Mouse (Mus musculus): ENCODE data around the gene Arl8a. TPM values are rescaled to one million over a fixed set of nuclear protein-coding genes. Genes with fewer than 3 reads are reported as not detected.

Gene Arl8a
- polyA plus RNA-seq, 1 experiment from 2014 or later: 11.2 TPM

DNA sequence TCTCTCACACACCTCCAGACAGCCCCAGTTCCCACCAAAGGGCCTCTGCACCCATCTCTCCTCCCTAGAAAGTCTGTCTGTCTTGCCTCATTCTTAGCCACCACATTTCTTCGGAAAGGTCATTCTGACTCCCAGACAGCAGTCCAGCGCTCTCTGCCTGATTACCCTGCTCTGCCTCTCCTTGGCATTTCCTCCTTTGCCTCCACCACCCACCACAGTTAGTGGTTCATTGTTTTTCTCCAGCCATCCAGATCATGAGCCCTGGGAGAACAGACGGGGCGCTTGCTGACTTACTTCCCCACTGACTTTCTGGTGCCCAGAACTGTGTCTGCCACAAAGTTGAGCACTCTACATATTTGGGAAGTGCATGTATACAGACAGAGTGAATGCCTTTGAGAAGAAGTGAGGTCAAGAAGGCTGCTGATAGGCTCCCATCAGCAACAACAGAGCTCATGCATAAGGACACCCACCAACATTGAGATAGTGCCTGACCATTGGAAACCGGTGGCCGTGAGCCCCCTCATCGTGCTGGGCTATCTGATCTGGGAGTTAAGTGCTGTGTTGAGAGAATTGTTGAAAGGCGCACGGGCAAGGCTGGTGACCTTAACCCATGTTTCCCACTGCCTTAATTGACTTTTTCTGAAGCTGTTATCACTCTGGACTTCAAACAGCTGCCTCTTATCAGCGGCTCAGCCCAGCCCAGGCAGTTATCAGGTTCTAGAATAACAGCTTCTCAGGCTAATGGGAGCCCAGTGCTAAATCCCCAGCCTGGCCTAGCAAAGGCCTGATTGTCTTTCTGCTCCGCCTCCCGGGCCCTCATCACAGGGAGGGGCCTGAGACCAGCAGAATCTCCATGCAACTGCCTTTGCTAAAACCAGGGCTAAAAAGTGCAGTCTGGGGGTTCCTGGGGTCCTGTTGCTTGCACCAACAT lies 57.8 kb downstream of the Arl8a start:
- Histone ChIP-seq H3K4me3 (replicated peaks) (no peak overlapping the region), H3K27me3 (0 out of 2 replicates have a peak, but pooled peaks cover 3% of the 10 kb centered on the region), H3K9ac (no peak overlapping the region), H3K4me2 (peak overlapping the region; percentile 39), H3K36me3 (replicated peaks) (no peaks in the 10 kb centered on the region), H3K9me3 (replicated peaks) (no peaks in the 10 kb centered on the region), H3K27ac (replicated peaks) (no peak overlapping the region), H3K4me1 (replicated peaks) (peaks cover 34% of the 10 kb centered on the region)
- ATAC-seq (ENCODE audit: insufficient read depth): peak; percentile 89
- WGBS (ENCODE audit: insufficient replicate concordance): 23% methylated on average over 12 of the region's 12 CpGs

DNA sequence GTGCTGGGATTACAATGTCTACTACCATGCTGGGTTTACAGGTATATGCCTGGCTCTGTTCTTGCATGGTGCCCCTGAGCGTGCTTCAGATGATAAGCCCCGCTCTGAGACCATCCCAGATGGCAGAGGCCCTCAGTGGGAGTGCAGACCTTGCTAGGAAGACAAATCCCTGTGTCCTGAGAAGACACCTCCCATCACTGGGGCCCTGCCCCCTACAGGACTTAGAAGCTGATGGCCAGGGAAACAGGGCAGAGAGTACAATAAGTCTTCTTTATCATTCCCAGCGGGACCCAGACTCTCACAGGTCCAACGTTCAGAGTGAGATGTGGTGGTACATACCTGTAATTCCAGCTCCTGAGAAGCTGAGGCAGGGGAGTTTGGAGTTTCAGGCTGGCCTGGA lies 58.6 kb downstream of the Arl8a start:
- H3K9me3 ChIP-seq (replicated peaks): no peaks in the 10 kb centered on the region
- 0 out of 2 replicates have a peak, but pooled peaks have one; percentile 25 for ATAC-seq (ENCODE audit: insufficient read depth)
- peak overlapping the region; percentile 39 for H3K4me2 ChIP-seq
- H3K27me3 ChIP-seq: no peaks in the 10 kb centered on the region
- H3K4me1 ChIP-seq (replicated peaks): peaks cover 31% of the 10 kb centered on the region
- WGBS (ENCODE audit: insufficient replicate concordance): 45% methylated on average over 4 of the region's 4 CpGs
- no peak overlapping the region for H3K27ac ChIP-seq (replicated peaks)
- H3K4me3 ChIP-seq (replicated peaks): no peak overlapping the region
- no peak overlapping the region for H3K9ac ChIP-seq
- no peaks in the 10 kb centered on the region for H3K36me3 ChIP-seq (replicated peaks)

Other genes with a start within 250 kb of the Arl8a start
- gene Ppp1r12b, start 190.9 kb upstream of the Arl8a start, polyA plus RNA-seq (2015; fragmentation: Nextera tagmentation; extraction: Ambion mirVana): 2.3 and 2.5 TPM in 2 replicates
- gene Ube2t, start 184.3 kb upstream of the Arl8a start, polyA plus RNA-seq (2015; fragmentation: Nextera tagmentation; extraction: Ambion mirVana): 32.5 and 34.0 TPM in 2 replicates
- gene Lgr6, start 41.5 kb upstream of the Arl8a start, polyA plus RNA-seq (2015; fragmentation: Nextera tagmentation; extraction: Ambion mirVana): 0.18 and 0.25 TPM in 2 replicates
- gene Ptpn7, start 14.1 kb upstream of the Arl8a start, polyA plus RNA-seq (2015; fragmentation: Nextera tagmentation; extraction: Ambion mirVana): 10.7 and 10.9 TPM in 2 replicates
- not detected in 2 replicates for gene Gpr37l1, start 20.9 kb downstream of the Arl8a start, polyA plus RNA-seq (2015; fragmentation: Nextera tagmentation; extraction: Ambion mirVana)
- 1.0 and 1.4 TPM in 2 replicates for gene Elf3, start 111.7 kb downstream of the Arl8a start, polyA plus RNA-seq (2015; fragmentation: Nextera tagmentation; extraction: Ambion mirVana)
- 25.9 and 26.6 TPM in 2 replicates for gene Rnpep, start 137.3 kb downstream of the Arl8a start, polyA plus RNA-seq (2015; fragmentation: Nextera tagmentation; extraction: Ambion mirVana)
- 93.3 and 113 TPM in 2 replicates for gene Timm17a, start 167.0 kb downstream of the Arl8a start, polyA plus RNA-seq (2015; fragmentation: Nextera tagmentation; extraction: Ambion mirVana)
- gene Lmod1, start 178.0 kb downstream of the Arl8a start, polyA plus RNA-seq (2015; fragmentation: Nextera tagmentation; extraction: Ambion mirVana): 0.12 and 0.16 TPM in 2 replicates
- gene Shisa4, start 228.4 kb downstream of the Arl8a start, polyA plus RNA-seq (2015; fragmentation: Nextera tagmentation; extraction: Ambion mirVana): 1.3 and 1.6 TPM in 2 replicates